Mouse (Mus musculus) kidney, postnatal 36 days (tissue): Measurements from ENCODE around the gene Bmp8a.
"Not testable (repeated sequence)": the region's sequence is repeated elsewhere in the genome, so short reads cannot be mapped to it uniquely, and the experiment has no call there.

Experiments used
- DNase-seq, 2 experiments: peaks; one replicate each; pipeline ENCODE4 v3.0.0; 2021 to 2022; ENCODE audit warnings: mixed read lengths in 2 of 2

Gene Bmp8a

GRCm38 (mm10) chr4:123342642-123343470 is at the start of gene Bmp8a:
Gene Bmp8a, minus strand, starts transcription at chr4:123343252.
- peak; percentile 62 to 86 for DNase-seq

DNA sequence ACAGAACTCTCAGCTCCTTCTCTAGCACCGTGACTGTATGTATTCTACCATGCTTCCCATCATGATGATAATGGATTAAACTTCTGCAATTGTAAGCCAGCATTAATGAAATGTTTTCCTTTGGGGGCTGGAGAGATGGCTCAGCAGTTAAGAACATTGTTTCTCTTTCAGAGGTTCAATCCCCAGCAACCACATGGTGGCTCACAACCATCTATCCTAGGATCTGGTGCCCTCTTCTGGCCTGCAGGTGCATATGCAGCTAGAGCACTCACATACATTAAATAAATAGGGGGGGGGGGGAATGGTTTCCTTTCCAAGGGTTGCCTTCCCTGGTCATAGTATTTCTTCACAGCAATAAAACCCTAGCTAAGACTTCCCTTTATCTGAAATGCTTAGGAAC is 49.1 kb upstream of the Bmp8a start:
- peak in 1 of 2 experiments; percentile 45 for DNase-seq

DNA sequence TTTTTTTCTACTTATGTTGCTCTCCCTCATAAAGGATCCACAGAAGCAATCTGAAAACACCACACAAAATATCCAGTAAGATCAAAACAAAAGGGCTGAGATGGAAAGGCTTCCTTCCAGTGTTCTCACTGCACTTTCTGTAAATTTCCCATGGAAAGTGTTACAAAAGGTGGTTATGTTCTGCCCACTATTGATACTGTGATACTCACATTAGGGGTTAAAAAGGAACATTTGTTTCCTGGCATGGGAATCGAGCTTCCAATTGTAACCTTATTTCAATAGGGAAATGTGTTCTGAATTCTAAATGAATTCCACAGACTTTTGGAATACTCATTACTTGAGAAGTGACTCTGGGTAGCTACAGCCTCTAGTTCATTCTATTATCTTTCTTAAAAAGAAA is 42.0 kb upstream of the Bmp8a start:
- DNase-seq = no peak

- no peak for DNase-seq
Measured at GRCm38 (mm10) chr4:123383173-123383572, 40.1 kb upstream of the Bmp8a start.

DNA sequence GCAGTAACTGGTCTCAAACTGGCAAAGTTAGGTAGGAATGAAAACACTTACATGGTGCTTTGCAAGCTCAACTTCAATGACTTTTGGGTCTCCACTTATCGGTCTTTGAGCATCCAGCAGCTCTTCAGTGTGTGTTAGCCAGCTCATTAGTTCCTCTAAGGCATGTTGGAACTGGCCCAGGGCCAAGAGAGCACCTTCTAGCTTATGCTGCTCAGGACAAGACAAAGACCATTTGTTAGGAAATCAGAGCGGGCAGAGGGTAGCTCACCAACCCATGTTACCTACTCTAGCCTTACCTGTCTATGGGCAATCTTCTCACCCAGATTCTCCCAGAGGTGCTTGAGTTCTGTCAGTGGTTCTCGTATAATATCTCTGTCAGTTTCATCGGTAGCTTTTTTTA is 39.0 kb upstream of the Bmp8a start:
- DNase-seq = peak; percentile 10 to 37

- DNase-seq = no peak
Measured at GRCm38 (mm10) chr4:123381598-123381997, 38.5 kb upstream of the Bmp8a start.

DNA sequence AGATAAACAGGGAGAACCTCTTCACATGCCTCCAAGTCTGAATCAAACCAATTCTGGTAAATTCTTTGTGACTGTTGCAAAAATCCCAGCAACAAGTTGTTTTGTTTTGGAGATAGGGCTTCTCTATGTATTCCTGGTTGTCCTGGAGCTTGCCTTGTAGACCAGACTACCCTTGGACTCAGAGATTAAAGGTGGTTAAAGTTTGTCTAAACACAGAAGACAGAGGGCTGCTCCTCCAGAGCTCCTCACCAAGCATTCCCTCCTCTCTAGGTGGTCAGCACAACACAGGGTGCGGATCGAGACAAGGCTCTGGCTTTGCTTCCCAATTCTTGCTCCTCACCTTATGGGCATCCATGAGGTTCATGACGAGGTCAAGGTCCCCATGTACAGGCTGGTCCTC is 33.0 kb upstream of the Bmp8a start:
- peak; percentile 41 to 52 for DNase-seq

DNA sequence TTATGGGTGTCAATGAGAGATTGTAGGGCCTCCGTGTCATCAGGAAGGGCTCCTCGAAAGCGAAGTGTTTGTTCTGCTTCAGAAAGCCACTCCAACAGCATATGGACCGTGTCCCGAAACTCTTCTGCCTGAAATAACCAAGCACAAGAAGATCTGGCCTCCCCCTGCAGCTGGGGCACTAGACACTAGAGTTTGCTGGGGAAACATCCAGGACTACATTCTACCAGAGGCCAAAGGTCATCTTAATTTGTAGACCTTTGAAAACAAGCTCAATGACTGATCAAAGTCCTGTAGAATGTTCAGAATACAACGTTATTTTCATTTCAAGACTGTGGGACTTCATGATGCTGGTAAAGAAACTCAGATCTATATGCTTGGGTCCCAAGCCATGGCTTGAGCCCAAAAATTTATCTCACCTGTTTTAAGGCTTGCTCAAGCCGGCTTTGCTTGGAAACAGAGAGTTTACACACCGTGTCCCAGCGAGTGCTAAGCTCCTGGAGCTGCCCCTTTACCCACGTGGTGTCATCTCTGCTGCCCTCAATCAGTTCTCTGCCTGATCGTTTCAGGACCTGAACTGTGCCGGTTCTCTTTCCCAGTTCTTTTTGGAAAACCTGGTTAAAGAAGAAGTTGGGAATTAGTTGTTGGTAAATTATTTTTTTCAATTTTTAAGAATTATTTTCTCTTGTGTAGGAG is 31.4 kb upstream of the Bmp8a start:
- DNase-seq = peak; percentile 31 to 55

DNA sequence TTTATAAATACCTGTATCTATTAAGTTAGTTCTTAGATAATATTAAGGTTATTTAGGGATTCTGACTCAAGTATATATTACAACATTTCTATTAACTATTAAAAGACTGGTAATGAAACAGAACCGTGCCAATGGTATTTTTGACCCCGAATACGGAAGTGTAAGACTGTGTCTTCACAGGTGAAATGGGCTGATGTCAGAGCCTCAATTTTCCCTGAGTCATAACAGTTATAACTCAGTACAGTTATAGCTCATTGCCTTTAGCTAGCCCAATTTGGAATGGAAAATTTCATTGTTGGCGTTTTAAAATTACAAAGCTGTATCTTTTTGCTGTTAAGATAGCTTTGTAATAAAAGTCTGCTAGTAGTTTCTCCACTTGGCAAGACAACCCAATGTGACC is 20.5 kb upstream of the Bmp8a start:
- no peak for DNase-seq

DNA sequence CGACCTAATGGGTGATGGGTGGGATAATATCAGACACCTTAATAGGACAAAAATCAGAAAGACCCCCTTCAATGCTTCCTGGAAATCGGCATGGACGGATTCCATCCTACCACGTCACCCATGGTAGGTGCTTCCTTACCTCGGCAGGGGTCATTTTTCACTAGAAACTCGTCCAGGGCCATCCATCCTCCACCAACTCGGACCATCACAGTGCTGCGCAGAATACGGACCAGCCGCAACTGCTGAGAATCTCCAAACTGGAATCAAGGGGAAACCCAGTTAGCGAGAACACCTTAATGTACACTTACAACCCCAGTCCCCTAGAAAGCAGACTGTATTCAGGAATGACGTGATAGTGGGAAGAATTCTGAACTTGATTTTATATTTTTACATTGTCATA is 17.7 kb upstream of the Bmp8a start:
- no peak for DNase-seq

DNA sequence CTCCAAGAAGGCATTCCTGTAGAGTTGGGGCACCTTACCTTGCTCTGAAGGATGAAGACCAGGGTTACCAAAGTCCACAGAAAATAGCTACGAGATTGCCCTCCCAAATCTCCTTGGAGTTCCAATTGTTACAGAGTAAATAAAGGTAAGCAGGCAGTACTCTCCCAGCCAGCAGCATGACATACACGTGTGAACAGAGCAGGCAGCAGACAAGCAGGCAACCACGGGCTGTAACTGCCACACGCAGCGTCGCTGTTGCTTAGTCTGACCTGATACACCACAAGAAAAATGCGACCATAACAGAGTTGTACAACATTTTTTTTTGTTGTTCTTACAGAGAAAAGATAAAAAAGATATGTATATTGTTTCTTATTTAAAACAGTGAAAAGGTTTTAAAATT is 15.6 kb upstream of the Bmp8a start:
- DNase-seq = no peak

- no peak for DNase-seq
Measured at GRCm38 (mm10) chr4:123355941-123356340, 12.9 kb upstream of the Bmp8a start.

GRCm38 (mm10) chr4:123353271-123353877 is 10.3 kb upstream of the Bmp8a start:
- no peak for DNase-seq

- no peak for DNase-seq
Measured at GRCm38 (mm10) chr4:123343471-123343789, 378 bp upstream of the Bmp8a start.

- no peak for DNase-seq
Measured at GRCm38 (mm10) chr4:123342091-123342641, 886 bp downstream of the Bmp8a start.

GRCm38 (mm10) chr4:123340232-123340631 is 2.8 kb downstream of the Bmp8a start:
- no peak for DNase-seq

- no peak for DNase-seq
Measured at GRCm38 (mm10) chr4:123337693-123338092, 5.4 kb downstream of the Bmp8a start.

GRCm38 (mm10) chr4:123335796-123336585 is 7.1 kb downstream of the Bmp8a start:
- peak in 1 of 2 experiments; percentile 24 for DNase-seq

- DNase-seq = not testable (repeated sequence)
Measured at GRCm38 (mm10) chr4:123335244-123335643, 7.8 kb downstream of the Bmp8a start.

DNA sequence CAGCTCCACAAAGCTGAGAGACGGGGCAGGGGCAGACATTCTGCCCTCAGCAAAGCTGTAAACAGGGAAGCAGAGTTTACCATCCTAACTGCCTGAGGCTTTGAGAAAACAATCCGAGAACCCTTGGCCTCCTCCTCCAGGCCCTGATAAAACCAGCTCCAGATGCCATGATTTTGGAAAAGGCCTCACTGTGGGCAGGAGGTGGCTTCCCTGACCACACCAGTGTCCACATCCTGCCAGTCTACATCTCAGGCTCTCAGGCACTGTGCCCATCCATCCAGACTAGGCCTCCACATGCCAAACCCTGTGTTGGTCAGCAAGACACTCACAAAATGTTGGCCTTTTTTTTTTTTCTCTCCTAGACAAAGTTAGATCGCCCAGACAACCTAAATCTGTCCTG is 8.9 kb downstream of the Bmp8a start:
- DNase-seq = no peak

DNA sequence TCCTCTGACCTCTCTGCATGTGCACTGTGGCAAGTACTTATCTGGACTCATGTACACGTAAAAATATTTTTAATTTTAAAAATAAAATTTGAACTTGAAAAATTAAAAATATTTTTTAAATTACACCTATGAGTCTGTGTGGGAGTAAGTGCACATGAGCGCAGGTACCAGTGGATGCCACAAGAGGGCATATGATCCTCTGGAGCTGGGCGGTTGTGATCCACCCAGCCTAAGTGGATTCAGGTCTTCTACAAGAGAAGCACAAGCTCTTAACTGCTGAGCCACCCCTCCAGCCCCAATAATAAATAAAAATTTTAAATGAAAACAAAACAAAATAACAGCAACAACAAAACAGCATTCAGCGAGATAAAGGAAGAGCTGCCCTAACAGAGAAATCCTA is 9.9 kb downstream of the Bmp8a start:
- no peak for DNase-seq

DNA sequence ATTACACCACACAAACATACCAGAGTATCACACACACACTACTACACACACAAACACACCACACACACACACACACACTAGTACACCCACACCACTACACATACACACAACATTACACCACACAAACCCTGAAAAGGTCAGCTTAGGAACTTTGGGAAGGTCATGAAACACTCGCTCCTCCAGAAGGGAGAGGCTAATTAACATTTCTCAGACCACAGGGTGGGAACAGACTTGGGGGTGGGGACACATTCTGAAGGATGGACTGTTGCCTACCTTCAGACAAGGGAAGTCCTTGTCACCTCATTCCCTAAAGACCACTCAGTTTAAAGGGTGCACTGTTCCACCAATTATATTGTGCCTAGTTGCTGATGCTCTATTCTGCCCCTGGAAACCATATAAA is 11.1 kb downstream of the Bmp8a start:
- DNase-seq = not testable (repeated sequence)

DNA sequence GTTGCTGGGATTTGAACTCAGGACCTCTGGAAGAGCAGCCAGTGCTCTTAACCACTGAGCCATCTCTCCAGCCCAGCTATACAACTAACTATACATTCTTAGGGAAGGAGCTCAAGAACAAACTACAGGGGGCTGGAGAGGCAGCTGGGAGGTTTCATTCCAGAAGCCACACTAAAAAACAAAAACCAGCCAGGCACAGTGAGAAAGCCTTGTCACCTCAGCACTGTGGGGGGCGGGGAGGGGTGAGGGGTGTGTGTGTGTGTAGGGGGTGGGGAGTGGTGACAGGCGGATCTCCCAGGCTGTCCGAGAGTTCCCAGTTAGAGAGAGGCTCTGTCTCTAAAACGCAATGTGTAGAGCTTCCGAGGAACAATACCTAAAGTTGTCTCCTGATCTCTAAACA is 11.7 kb downstream of the Bmp8a start:
- no peak for DNase-seq
